Mouse (Mus musculus): Measurements from ENCODE around the gene Clk2. TPM values are rescaled to one million over a fixed set of nuclear protein-coding genes. Genes with fewer than 3 reads are reported as not detected.
"Not testable (repeated sequence)": the region's sequence is repeated elsewhere in the genome, so short reads cannot be mapped to it uniquely, and the experiment has no call there.

Gene Clk2
- polyA plus RNA-seq, 1 experiment from 2014 or later: 25.3 TPM

- no peaks in the 10 kb centered on the region for H3K36me3 ChIP-seq (ENCODE audit: control insufficient read depth, insufficient read depth, low read length)
These were observed 16.0 kb upstream of the Clk2 start for GRCm38 (mm10) chr3:89148567-89148966.

GRCm38 (mm10) chr3:89152084-89152835 is 12.3 kb upstream of the Clk2 start:
- no peaks in the 10 kb centered on the region for H3K36me3 ChIP-seq (ENCODE audit: control insufficient read depth, insufficient read depth, low read length)
- DNase-seq (ENCODE audit: low spot score) (no peak), ATAC-seq (replicated peaks; ENCODE audit: low FRiP score, low TSS enrichment, low read depth) (no peak)
- no peaks in the 10 kb centered on the region for H3K4me1 ChIP-seq (replicated peaks; ENCODE audit: control insufficient read depth, insufficient read depth, low read length)
- no peak overlapping the region for H3K27ac ChIP-seq (ENCODE audit: low read depth)
- H3K9ac ChIP-seq (ENCODE audit: low read length): no peak overlapping the region
- 50% methylated on average over 17 of the region's 17 CpGs for WGBS
- no peak overlapping the region for H3K4me2 ChIP-seq (ENCODE audit: low read length)
- H3K9me3 ChIP-seq (ENCODE audit: control insufficient read depth, low read length): no peaks in the 10 kb centered on the region
- H3K27me3 ChIP-seq (replicated peaks; ENCODE audit: control insufficient read depth, insufficient read depth, low read length): 0 out of 2 replicates have a peak, but pooled peaks cover 12% of the 10 kb centered on the region
- no peak overlapping the region for H3K4me3 ChIP-seq (ENCODE audit: low read depth, low read length)

More at GRCm38 (mm10) chr3:89148567-89148966, 16.0 kb upstream of the Clk2 start:
- 0 out of 2 replicates have a peak, but pooled peaks cover 15% of the 10 kb centered on the region for H3K27me3 ChIP-seq (replicated peaks; ENCODE audit: control insufficient read depth, insufficient read depth, low read length)
- H3K9me3 ChIP-seq (ENCODE audit: control insufficient read depth, low read length): no peaks in the 10 kb centered on the region
- H3K27ac ChIP-seq (ENCODE audit: low read depth): no peak overlapping the region
- H3K4me3 ChIP-seq (ENCODE audit: low read depth, low read length): no peak overlapping the region
- H3K9ac ChIP-seq (ENCODE audit: low read length): no peak overlapping the region
- H3K4me2 ChIP-seq (ENCODE audit: low read length): no peak overlapping the region
- 68% methylated on average over 14 of the region's 14 CpGs for WGBS
- no peak for DNase-seq (ENCODE audit: low spot score)
- H3K4me1 ChIP-seq (replicated peaks; ENCODE audit: control insufficient read depth, insufficient read depth, low read length): no peaks in the 10 kb centered on the region
- ATAC-seq (replicated peaks; ENCODE audit: low FRiP score, low TSS enrichment, low read depth): no peak

GRCm38 (mm10) chr3:89156951-89157350 is 7.6 kb upstream of the Clk2 start:
- no peak for ATAC-seq (replicated peaks; ENCODE audit: low FRiP score, low TSS enrichment, low read depth)
- Histone ChIP-seq H3K4me3 (ENCODE audit: low read depth, low read length) (no peak overlapping the region), H3K36me3 (ENCODE audit: control insufficient read depth, insufficient read depth, low read length) (no peaks in the 10 kb centered on the region), H3K4me1 (replicated peaks; ENCODE audit: control insufficient read depth, insufficient read depth, low read length) (peaks cover 4% of the 10 kb centered on the region; the same call in 1 of the 2 replicates), H3K9me3 (ENCODE audit: control insufficient read depth, low read length) (no peaks in the 10 kb centered on the region), H3K9ac (ENCODE audit: low read length) (no peak overlapping the region), H3K4me2 (ENCODE audit: low read length) (no peak overlapping the region), H3K27ac (ENCODE audit: low read depth) (no peak overlapping the region), H3K27me3 (replicated peaks; ENCODE audit: control insufficient read depth, insufficient read depth, low read length) (peaks cover 4% of the 10 kb centered on the region; the same call in 1 of the 2 replicates)
- WGBS: 86% methylated on average over 8 of the region's 8 CpGs
- DNase-seq (ENCODE audit: low spot score): no peak

GRCm38 (mm10) chr3:89158651-89159050 is 5.9 kb upstream of the Clk2 start:
- Histone ChIP-seq H3K4me3 (ENCODE audit: low read depth, low read length) (no peak overlapping the region), H3K27me3 (replicated peaks; ENCODE audit: control insufficient read depth, insufficient read depth, low read length) (no peaks in the 10 kb centered on the region; the same call in 1 of the 2 replicates), H3K9me3 (ENCODE audit: control insufficient read depth, low read length) (no peaks in the 10 kb centered on the region), H3K4me1 (replicated peaks; ENCODE audit: control insufficient read depth, insufficient read depth, low read length) (peaks cover 4% of the 10 kb centered on the region), H3K4me2 (ENCODE audit: low read length) (peak overlapping the region; percentile 98; the same call in 1 of the 2 replicates), H3K27ac (ENCODE audit: low read depth) (no peak overlapping the region), H3K36me3 (ENCODE audit: control insufficient read depth, insufficient read depth, low read length) (no peaks in the 10 kb centered on the region), H3K9ac (ENCODE audit: low read length) (no peak overlapping the region)
- DNase-seq (ENCODE audit: low spot score): no peak
- WGBS: 18% methylated on average over 7 of the region's 7 CpGs
- no peak for ATAC-seq (replicated peaks; ENCODE audit: low FRiP score, low TSS enrichment, low read depth)

GRCm38 (mm10) chr3:89159211-89159610 is 5.4 kb upstream of the Clk2 start:
- Histone ChIP-seq H3K4me1 (replicated peaks; ENCODE audit: control insufficient read depth, insufficient read depth, low read length) (peaks cover 9% of the 10 kb centered on the region), H3K4me2 (ENCODE audit: low read length) (peak overlapping the region; percentile 98), H3K9me3 (ENCODE audit: control insufficient read depth, low read length) (no peaks in the 10 kb centered on the region), H3K4me3 (ENCODE audit: low read depth, low read length) (peak overlapping the region; percentile 57), H3K9ac (ENCODE audit: low read length) (peak overlapping the region; percentile 43; the same call in 1 of the 2 replicates), H3K27ac (ENCODE audit: low read depth) (no peak overlapping the region), H3K27me3 (replicated peaks; ENCODE audit: control insufficient read depth, insufficient read depth, low read length) (no peaks in the 10 kb centered on the region; the same call in 1 of the 2 replicates), H3K36me3 (ENCODE audit: control insufficient read depth, insufficient read depth, low read length) (no peaks in the 10 kb centered on the region)
- DNase-seq (ENCODE audit: low spot score) (peak; percentile 91), ATAC-seq (replicated peaks; ENCODE audit: low FRiP score, low TSS enrichment, low read depth) (peak; percentile 28; the same call in 1 of the 2 replicates)
- 3% methylated on average over 13 of the region's 13 CpGs for WGBS

- H3K4me3 ChIP-seq (ENCODE audit: low read depth, low read length): peak within 1 kb of the TSS; percentile 57
- no peak within 1 kb of the TSS for H3K27ac ChIP-seq (ENCODE audit: low read depth)
- H3K36me3 ChIP-seq (ENCODE audit: control insufficient read depth, insufficient read depth, low read length): no peaks in the 10 kb centered on the region
- H3K9me3 ChIP-seq (ENCODE audit: control insufficient read depth, low read length): no peaks in the 10 kb centered on the region
- peak within 1 kb of the TSS; percentile 43; the same call in 1 of the 2 replicates for H3K9ac ChIP-seq (ENCODE audit: low read length)
- no peaks in the 10 kb centered on the region; the same call in 1 of the 2 replicates for H3K27me3 ChIP-seq (replicated peaks; ENCODE audit: control insufficient read depth, insufficient read depth, low read length)
- DNase-seq (ENCODE audit: low spot score) (peak; percentile 81), ATAC-seq (replicated peaks; ENCODE audit: low FRiP score, low TSS enrichment, low read depth) (peak; percentile 67)
- peak within 1 kb of the TSS; percentile 98 for H3K4me2 ChIP-seq (ENCODE audit: low read length)
- H3K4me1 ChIP-seq (replicated peaks; ENCODE audit: control insufficient read depth, insufficient read depth, low read length): peaks cover 9% of the 10 kb centered on the region
- WGBS: under 1% methylated on average over 34 of the region's 66 CpGs
These were observed 4.8 kb upstream of the Clk2 start, which contains the start of gene Hcn3 for GRCm38 (mm10) chr3:89159616-89160344. Hcn3 (minus strand) TSS chr3:89160196.

GRCm38 (mm10) chr3:89161207-89161606 is 3.4 kb upstream of the Clk2 start:
- not testable (repeated sequence) for H3K4me2 ChIP-seq (ENCODE audit: low read length); H3K9ac ChIP-seq (ENCODE audit: low read length); H3K4me3 ChIP-seq (ENCODE audit: low read depth, low read length); DNase-seq (ENCODE audit: low spot score); H3K9me3 ChIP-seq (ENCODE audit: control insufficient read depth, low read length); H3K27ac ChIP-seq (ENCODE audit: low read depth); H3K36me3 ChIP-seq (ENCODE audit: control insufficient read depth, insufficient read depth, low read length); H3K27me3 ChIP-seq (replicated peaks; ENCODE audit: control insufficient read depth, insufficient read depth, low read length); ATAC-seq (replicated peaks; ENCODE audit: low FRiP score, low TSS enrichment, low read depth)
- H3K4me1 ChIP-seq (replicated peaks; ENCODE audit: control insufficient read depth, insufficient read depth, low read length): peaks cover 17% of the 10 kb centered on the region

- Histone ChIP-seq H3K36me3 (ENCODE audit: control insufficient read depth, insufficient read depth, low read length) (0 out of 2 replicates have a peak, but pooled peaks cover 1% of the 10 kb centered on the region), H3K27me3 (replicated peaks; ENCODE audit: control insufficient read depth, insufficient read depth, low read length) (no peaks in the 10 kb centered on the region; the same call in 1 of the 2 replicates), H3K4me3 (ENCODE audit: low read depth, low read length) (no peak overlapping the region), H3K27ac (ENCODE audit: low read depth) (no peak overlapping the region), H3K9me3 (ENCODE audit: control insufficient read depth, low read length) (no peaks in the 10 kb centered on the region), H3K9ac (ENCODE audit: low read length) (no peak overlapping the region), H3K4me2 (ENCODE audit: low read length) (no peak overlapping the region), H3K4me1 (replicated peaks; ENCODE audit: control insufficient read depth, insufficient read depth, low read length) (peaks cover 20% of the 10 kb centered on the region)
- DNase-seq (ENCODE audit: low spot score): no peak
- no peak for ATAC-seq (replicated peaks; ENCODE audit: low FRiP score, low TSS enrichment, low read depth)
- 74% methylated on average over 4 of the region's 4 CpGs for WGBS
These were observed 2.8 kb upstream of the Clk2 start for GRCm38 (mm10) chr3:89161786-89162185.

Data from intestine, embryonic 14.5 days (tissue).